Mouse (Mus musculus) ES-Bruce4 (cell line): ENCODE results near the gene Traf4.

Experiments used
- CTCF ChIP-seq: IDR thresholded peaks from one replicate; pipeline ENCODE4 v1.8.1; 2011; ENCODE audit warnings: low read depth, low read length
- POLR2A ChIP-seq: IDR thresholded peaks from one replicate; pipeline ENCODE4 v1.8.1; 2011; ENCODE audit warnings: low read length; ENCODE audit not compliant: insufficient read depth

DNA sequence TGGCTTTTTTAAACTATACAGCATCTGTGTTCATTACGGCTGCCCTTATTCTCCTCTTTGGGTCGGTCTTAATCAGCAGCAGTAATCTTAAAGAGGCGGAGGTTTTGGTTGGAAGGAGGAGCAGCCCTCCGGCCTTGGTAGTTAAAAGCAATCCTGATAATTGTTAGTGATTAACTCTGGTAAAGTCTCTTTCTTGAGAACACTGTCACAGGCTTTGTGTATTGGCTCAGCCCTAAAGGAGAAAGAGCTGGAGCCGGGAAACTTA lies 49.3 kb downstream of the Traf4 start:
- no peak for TF ChIP-seq POLR2A
- TF ChIP-seq CTCF = no peak
